Mouse (Mus musculus) thymus, adult 2 months (tissue): ENCODE results near the gene Rpusd1.

ENCODE experiments used
- CTCF ChIP-seq: fragments of 200-500 bp; IDR thresholded peaks from 2 replicates; pipeline ENCODE4 v1.5.1; 2012; ENCODE audit warnings: mild to moderate bottlenecking, control low read depth, low read length, moderate library complexity, borderline replicate concordance; ENCODE audit not compliant: control insufficient read depth, poor library complexity, insufficient read depth; ENCODE audit errors: extremely low read depth
- POLR2A ChIP-seq: fragments of 200-500 bp; IDR thresholded peaks from 2 replicates; pipeline ENCODE4 v1.6.1; 2012; ENCODE audit warnings: mild to moderate bottlenecking, low read length, control low read depth, moderate library complexity; ENCODE audit not compliant: control insufficient read depth, poor library complexity, insufficient read depth; ENCODE audit errors: extremely low read depth

- TF ChIP-seq CTCF (no peak), POLR2A (no peak)
These were observed 6.0 kb upstream of the Rpusd1 start for GRCm38 (mm10) chr17:25721476-25721875.
